Mouse (Mus musculus): ENCODE results near the gene Igfbpl1.

Igfbpl1 gene

DNA sequence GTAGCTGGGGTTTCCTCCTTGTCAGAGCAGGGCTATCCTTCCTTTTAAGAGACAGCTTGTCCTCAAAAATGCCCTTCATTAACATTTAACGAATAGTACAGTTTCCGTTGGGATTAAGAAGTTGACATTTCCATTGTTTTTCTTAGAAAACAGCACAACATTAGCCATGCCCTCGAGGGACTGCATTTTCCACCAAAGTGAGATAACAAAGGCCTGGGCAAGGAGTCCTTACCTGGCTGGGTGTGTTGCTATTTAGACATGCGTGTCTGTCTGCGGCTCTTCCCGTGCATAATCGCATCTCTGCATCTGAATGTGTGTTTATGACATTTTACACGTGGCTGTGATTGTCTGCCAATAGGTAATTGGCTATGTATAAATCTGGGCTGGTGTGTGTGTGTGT lies 55.5 kb downstream of the Igfbpl1 start:
- 44% methylated on average over 8 of the region's 8 CpGs for WGBS

DNA sequence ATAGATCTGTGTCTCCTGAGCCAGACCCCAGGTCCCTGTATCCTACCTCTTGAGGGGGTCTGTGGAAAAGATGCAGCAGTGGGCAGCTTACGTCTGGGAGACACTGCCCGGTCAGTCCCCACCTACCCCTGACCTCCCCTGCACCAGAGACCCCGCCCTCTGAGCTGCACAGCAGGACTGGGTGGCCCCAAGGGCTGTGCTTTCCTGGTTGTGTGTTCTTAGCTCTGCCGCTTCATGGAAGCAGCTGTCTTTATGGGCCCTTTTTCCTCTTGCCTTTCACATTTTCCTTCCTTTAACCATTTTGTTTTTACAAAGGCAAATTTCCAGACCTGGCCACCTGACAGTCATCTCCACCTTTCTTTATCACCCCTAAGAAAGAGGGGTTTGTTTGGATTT lies 56.1 kb downstream of the Igfbpl1 start:
- WGBS = 73% methylated on average over 4 of the region's 4 CpGs

DNA sequence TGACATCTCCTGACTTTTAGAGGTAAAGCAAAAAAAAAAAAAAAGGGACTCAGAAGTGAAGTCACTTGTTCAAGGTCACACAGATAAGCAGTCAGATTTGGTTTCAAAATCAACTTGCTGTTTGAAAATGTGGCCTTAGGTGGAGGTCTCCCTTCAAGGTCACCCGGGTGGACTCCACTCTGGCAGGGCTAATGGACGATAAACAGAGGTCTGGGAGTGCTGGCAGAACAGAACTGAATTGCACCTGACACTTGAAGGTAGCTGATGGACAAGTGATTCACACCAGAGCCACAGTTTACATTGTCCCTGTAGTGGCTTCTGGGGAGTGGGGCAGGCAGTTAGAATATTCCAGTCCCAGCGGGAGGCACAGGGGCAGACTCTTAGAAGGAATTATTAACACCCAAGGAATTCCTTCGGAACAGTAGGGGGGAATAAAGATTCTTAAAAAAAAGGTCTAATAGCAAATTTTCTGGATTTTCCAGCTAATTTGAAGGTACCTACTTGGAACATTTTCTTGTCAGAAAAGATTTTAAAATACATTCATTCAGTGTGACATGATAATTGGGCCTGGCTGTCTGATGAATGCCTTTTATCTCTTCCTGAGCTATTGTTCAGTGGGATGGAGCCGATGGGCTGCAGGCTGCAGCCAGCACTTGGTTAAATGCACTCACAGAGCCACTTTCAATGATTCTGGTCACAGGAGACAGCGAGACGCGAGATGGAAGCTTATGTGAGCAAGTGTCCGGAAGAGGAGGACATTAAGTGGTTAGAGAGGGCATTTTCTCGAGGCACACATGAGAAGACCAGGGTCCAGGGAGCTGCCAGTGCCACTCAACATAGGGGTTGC lies 56.7 kb downstream of the Igfbpl1 start:
- 66% methylated on average over 10 of the region's 10 CpGs for whole genome bisulfite sequencing

DNA sequence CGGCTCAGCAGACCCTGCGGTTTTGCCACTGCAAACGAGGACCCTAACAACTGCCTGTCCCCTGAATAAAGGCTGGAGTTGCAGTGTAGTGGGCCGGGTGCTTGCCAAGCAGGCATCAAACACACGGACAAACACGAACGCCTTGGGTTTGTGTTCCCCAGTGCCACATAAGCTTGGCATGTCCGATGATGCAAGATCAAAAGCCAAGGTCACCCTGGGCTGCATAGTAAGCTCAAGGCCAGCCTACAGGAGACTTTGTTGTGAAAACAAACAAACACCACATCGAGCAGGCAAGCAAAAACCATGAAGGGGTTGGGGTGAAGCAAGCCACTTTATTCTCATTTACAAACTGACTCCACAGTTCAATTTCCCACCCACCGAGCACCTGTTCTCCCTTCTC lies 57.6 kb downstream of the Igfbpl1 start:
- WGBS = 71% methylated on average over 10 of the region's 10 CpGs

DNA sequence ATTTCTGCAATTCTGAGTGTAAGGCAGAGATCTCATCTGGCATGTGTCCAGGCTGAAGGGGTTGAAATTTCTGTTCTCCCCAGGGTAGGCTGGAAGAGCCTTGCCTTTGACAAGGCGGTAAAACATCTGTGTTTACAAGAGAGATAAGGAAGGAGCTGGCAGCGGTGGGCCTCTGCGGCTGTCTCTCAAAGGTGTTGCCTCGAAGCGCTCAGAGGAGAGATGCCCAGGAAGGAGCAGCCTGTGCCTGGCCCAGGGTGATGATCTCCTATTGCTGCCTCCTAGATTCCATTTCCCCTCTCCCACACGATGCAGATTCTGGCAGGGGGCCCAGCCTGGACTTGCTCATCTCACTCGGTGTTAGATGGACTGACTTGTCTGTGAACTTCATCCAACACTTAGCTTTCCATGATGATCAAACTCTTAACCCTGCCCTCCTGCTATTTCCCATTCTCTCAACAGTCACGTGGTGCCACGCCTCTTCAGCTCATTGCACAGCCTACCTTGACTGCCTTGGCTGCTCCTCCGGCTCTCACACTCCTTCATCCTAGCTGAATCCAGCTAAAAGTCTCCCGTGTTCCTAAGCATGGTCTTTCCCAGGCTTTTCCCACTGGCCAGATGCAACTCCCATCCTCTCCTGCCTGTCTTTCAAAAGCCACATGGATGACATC lies 58.7 kb downstream of the Igfbpl1 start:
- WGBS = 54% methylated on average over 11 of the region's 11 CpGs

DNA sequence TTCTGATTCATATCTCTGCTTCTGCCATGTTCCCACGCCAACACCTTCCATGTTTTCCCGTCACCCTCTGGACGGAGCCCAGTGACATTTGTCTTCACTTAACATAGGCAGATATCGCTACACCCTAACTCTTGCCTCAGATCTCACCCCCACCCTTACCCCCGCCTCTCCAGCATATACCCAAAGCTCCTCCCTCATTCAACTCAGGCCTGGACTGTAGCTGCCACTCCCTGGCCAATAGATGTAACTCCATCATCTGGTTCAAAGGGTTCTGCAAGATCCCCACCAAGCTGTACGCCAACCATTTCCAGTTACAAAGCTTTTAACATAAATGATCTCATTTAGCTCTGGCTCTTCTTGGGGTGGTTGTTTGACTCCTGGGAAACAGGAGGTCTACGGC lies 59.9 kb downstream of the Igfbpl1 start:
- 97% methylated on average over 7 of the region's 7 CpGs for WGBS

DNA sequence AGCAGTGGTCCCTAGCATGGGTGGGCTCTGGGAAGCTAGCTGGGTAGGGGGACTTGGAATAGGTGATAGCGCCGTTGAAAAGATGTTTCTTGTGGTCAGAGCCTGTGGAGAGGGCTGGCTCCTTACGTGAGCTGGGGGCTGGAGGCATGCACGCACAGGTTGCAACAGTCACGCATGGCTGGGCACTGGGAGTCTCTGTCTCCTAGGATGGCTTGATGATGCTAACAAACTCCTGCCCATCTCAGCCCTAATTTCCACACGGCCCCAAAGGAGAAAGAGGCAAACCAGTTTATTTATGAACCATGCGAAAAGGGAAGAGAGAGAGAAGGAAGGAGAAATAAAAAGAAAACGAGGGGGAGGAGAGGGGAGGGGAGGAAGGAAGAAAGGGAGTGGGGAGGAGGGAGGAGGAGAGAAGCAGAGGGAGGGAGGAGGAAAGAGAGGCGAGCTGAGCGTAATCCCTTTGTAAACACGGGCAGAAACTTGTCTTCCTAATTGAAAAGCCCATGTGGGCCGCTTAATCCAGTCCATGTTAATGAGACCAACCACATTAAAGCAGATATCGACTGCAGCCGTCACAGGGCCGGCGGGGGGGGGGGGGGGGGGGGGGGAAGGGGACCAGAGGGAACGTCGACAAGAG lies 61.0 kb downstream of the Igfbpl1 start:
- 9% methylated on average over 9 of the region's 18 CpGs for WGBS

DNA sequence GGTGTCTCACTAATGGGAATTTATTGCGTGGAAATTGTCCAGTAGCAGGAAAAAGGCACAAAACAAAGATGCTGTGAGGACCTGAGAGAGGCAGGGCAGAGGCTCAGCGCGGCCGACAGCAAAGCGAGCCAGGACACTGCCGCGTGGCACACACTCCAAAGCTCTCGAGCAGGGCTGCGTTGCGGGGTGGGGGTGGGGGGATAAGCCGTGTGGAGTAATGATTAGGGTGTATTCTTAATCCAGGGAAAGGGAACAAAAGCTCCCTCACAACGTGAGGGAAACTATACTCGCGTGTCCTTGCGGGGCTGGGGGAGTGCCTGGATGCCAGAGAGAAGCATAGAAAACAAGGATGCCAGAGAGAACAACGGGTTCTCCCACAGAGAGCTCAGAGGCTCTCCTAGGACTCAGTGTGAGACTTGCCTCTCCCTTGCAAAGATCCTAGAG lies 61.6 kb downstream of the Igfbpl1 start:
- 6% methylated on average over 16 of the region's 16 CpGs for WGBS

DNA sequence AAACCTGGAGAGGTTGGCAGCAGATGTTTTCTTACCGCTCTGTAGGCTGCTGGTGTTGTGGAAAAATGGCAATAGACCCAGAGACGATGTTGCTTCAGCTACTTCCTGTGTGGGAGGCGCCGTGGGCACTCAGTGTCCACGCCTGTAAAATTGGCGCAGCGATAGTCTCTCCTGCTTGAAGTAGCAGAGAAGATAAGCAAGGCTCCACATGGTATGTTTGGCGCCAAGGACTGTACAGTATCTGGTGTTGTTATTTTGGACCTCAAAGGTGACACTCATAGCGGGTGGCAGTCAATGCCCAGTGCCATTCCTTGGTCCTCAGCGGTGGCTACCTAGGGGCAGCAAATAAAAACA lies 62.6 kb downstream of the Igfbpl1 start:
- WGBS = 34% methylated on average over 10 of the region's 10 CpGs

DNA sequence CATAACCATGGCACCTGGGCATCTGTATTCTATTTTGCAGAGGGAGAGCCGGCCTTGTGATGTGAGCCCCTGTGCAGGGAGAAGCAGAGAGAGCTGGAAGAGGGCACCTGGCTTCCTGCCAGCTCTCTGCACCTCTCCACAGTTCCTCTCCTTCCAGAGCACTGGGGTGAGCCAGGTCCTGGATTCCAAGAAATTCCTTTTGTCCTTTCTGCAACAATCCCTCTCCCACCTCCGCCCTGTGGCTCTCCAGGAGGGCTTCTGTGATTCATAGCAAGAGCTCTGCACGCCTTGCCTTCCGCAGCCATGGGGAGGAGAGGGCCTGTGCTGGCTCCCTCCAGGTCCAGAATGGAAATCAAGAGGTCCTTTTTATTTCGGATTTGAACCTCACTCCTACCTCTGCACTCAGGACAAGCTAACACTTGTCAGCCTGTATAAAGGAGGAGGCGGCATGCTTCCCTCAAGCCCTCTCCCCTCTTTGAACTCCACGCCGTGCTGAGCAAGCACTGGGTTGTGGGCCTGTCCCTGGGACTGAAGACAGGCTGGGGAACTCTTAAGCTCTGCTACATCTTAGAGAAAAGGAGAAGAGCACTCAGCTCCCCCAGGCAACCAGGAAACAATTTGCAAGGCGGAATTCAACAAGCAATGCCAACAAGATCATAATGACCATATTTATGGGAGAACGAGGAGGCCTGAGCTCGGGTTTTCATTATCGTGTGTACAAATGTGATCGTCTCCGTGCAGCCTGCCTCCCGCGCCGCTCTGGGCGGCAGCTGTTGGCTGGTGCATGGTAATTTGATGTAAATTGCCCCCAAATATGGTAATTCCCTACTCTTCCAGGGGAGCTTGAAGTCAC lies 63.2 kb downstream of the Igfbpl1 start:
- 31% methylated on average over 18 of the region's 18 CpGs for WGBS

DNA sequence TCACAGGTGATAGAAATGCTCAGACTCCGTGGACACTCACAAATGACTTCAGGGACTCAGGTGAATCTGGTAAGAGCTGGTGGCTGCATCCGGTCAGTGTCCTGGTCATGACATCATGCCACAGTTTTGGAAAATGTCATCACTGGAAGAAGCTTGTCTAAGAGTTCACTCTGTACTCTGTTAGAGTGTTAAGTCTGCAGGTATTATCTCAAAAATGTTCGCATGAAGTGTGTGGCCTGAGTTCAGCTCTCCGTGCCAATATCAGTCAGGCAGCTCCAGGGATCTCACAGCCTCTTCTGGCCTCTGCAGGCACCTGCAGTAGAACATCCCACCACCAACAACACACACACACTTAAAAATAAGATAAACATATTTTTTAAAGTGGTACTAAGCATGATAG lies 64.1 kb downstream of the Igfbpl1 start:
- 92% methylated on average over 4 of the region's 4 CpGs for WGBS
